Mouse (Mus musculus): ENCODE results near the gene Farsb. TPM values are rescaled to one million over a fixed set of nuclear protein-coding genes. Genes with fewer than 3 reads are reported as not detected.
A peak's percentile ranks its signal among the peaks of the same experiment; 100 is the strongest.

Gene Farsb
- polyA plus RNA-seq, 1 experiment from 2014 or later = 139 TPM

DNA sequence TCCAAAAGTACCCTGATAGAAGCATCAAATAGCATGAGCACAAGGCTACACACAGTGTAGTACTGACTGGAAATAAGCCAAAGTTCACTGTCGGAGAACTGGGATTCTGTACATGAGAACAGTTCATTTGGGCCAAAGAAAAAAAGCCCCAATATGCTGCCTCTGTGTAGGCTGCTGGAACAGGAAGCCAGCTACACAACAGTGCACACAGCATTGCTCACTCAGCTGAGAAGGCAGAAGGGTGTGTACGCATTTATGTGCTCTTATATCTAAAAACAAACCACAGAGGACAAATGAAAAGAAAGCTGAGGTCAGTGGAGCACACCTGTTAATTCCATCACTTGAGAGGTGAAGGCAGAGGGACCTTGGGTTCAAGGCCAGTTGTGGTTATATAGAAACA is 52.7 kb downstream of the Farsb start:
- no peak for DNase-seq
- 72% methylated on average over 2 of the region's 2 CpGs for WGBS (ENCODE audit: insufficient replicate concordance)
- no peak overlapping the region for H3K4me3 ChIP-seq (replicated peaks)
- H3K9me3 ChIP-seq (replicated peaks) = no peaks in the 10 kb centered on the region
- H3K27ac ChIP-seq = no peak overlapping the region
- no peak for ATAC-seq (ENCODE audit: low read depth)
- no peaks in the 10 kb centered on the region for H3K27me3 ChIP-seq
- no peaks in the 10 kb centered on the region for H3K4me1 ChIP-seq (replicated peaks)
- no peak overlapping the region for H3K9ac ChIP-seq
- H3K36me3 ChIP-seq = peaks cover 47% of the 10 kb centered on the region
- no peak overlapping the region for H3K4me2 ChIP-seq

DNA sequence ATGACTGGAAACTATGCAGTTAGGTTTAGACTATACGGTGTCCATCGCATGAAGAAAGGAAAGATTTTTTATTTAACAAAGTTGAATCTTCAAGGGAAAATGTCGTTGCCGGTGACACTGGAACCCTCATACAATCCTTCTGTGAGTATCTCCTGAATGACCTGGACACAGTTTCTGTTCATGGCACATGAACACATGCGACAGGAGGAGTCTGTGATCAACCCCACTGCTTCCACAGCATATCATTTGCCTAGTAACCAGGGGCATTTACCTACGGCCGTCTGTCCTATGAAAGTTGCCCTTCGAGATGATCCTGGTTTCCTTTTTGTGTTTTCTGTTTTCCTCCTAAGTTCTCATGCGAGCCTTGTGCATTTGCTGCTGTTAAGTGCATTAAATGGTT is 55.2 kb downstream of the Farsb start:
- no peak overlapping the region for H3K4me3 ChIP-seq (replicated peaks)
- no peaks in the 10 kb centered on the region for H3K27me3 ChIP-seq
- no peak for ATAC-seq (ENCODE audit: low read depth)
- H3K4me2 ChIP-seq = no peak overlapping the region
- no peaks in the 10 kb centered on the region for H3K9me3 ChIP-seq (replicated peaks)
- H3K4me1 ChIP-seq (replicated peaks) = no peaks in the 10 kb centered on the region
- no peak overlapping the region for H3K9ac ChIP-seq
- H3K36me3 ChIP-seq = peaks cover 38% of the 10 kb centered on the region
- 86% methylated on average over 9 of the region's 9 CpGs for WGBS (ENCODE audit: insufficient replicate concordance)
- DNase-seq = no peak
- no peak overlapping the region for H3K27ac ChIP-seq

DNA sequence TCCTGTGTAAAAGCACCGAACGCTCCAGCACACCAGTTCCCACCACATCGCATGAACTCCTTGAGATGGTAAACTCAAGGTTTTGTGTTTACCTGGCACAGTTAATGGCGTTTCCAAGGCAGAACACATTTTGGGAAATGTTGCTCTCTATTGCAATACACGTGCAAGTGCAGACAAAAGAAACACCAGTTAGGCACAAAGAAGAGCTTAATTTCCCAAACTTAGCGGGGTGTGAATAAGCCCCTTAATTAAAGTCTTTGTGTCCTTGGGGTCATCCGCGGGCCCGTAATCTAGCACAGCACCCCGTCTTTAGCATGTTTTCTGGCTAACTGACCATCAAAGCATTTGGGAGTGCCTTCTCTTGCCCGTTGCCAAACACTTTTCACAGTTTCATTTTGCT is 59.8 kb downstream of the Farsb start:
- H3K27ac ChIP-seq = no peak overlapping the region
- WGBS (ENCODE audit: insufficient replicate concordance) = 81% methylated on average over 11 of the region's 11 CpGs
- no peak overlapping the region for H3K4me3 ChIP-seq (replicated peaks)
- DNase-seq = no peak
- ATAC-seq (ENCODE audit: low read depth) = no peak
- H3K9me3 ChIP-seq (replicated peaks) = no peaks in the 10 kb centered on the region
- peaks cover 37% of the 10 kb centered on the region for H3K36me3 ChIP-seq
- no peak overlapping the region for H3K4me2 ChIP-seq
- H3K27me3 ChIP-seq = no peaks in the 10 kb centered on the region
- no peak overlapping the region for H3K9ac ChIP-seq
- no peaks in the 10 kb centered on the region for H3K4me1 ChIP-seq (replicated peaks)

DNA sequence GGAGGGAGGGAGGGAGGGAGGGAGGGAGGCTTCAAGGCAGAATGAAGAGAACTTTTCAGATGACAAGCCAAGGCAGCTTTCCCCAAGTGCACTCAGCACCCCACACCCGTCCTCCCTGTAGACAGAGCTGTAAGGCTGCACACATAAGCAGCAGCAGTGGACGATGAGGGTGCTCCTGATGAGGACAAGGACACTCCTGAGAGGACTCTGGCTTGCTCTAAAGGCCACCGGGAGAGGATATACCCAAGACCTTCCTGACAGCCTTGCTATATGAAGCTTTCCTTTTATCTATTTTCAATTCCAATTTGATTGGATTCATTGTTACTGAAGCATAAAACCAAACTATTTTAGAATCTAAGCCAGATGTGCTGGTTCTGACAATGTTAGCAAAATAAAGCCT is 61.9 kb downstream of the Farsb start:
- Histone ChIP-seq H3K36me3 (peaks cover 44% of the 10 kb centered on the region), H3K4me2 (no peak overlapping the region), H3K4me1 (replicated peaks) (no peaks in the 10 kb centered on the region), H3K9ac (no peak overlapping the region), H3K27me3 (no peaks in the 10 kb centered on the region), H3K9me3 (replicated peaks) (no peaks in the 10 kb centered on the region), H3K4me3 (replicated peaks) (no peak overlapping the region), H3K27ac (no peak overlapping the region)
- ATAC-seq (ENCODE audit: low read depth) (no peak), DNase-seq (no peak)
- WGBS (ENCODE audit: insufficient replicate concordance) = 73% methylated on average over 3 of the region's 3 CpGs

DNA sequence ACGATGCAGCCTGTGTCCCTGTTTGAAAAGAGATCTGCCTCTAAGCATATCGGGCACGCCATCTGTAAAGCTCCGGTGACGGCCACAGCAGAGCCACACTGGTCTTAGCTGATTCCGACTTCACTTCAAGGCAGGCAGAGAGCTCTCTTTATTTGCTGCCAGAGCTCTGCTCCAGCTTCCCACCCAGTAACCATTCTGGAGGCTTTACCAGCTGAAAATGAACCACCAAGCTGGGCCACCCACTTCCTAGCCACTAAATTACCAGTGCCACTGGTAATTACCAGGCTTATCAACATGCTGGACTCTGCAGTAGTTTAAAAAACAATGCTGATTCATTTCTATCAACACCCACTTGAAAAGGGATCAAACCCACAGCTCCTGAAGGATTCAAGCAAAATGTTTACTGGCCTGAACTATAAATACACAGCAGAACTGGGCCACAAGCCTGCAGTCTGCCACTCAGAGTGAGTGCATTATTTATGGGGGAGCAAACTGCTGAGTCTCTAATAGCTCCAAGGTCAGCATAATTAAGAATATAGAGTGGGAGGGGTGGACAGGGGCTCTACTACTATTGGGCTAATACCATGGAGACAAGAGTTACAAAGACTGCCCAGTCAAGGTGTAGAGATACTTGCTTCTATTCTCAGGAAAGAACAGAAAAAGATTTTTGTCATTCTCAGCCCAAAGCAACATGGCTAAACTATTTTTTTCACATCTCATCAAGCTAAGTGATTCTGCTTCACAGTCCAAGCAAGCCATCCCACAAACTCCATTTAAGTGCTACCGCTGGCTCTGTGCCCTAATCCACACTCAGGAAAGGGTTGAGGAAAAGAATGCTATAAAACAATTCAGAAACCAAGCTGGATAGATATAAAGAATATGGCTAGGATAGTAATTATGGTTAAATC is 62.6 kb downstream of the Farsb start:
- no peaks in the 10 kb centered on the region for H3K4me1 ChIP-seq (replicated peaks)
- WGBS (ENCODE audit: insufficient replicate concordance) = 80% methylated on average over 7 of the region's 7 CpGs
- H3K9ac ChIP-seq = no peak overlapping the region
- peaks cover 51% of the 10 kb centered on the region for H3K36me3 ChIP-seq
- H3K9me3 ChIP-seq (replicated peaks) = no peaks in the 10 kb centered on the region
- no peaks in the 10 kb centered on the region for H3K27me3 ChIP-seq
- no peak overlapping the region for H3K4me3 ChIP-seq (replicated peaks)
- DNase-seq (no peak), ATAC-seq (ENCODE audit: low read depth) (no peak)
- no peak overlapping the region for H3K4me2 ChIP-seq
- H3K27ac ChIP-seq = no peak overlapping the region

DNA sequence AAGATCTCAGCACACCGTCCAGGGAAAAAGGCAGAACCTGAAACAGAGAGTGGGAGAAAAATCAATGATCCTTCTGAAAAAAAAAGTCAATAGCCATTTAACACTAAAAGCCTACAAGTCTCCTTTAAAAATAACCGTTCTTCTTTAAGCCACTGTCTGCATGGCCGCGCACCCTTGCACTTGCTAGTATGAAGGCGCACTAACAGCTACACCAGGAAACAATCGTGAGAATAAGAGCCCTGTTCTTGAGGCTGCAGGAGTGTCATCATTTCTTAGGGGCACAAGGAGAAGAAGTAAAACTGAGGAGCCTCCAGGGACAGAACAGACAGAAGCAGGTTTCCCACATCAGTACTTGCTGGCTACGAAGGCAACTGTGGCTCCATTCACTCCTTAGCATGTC is 63.4 kb downstream of the Farsb start:
- Histone ChIP-seq H3K4me1 (replicated peaks) (no peaks in the 10 kb centered on the region), H3K4me3 (replicated peaks) (no peak overlapping the region), H3K9me3 (replicated peaks) (no peaks in the 10 kb centered on the region), H3K36me3 (peaks cover 59% of the 10 kb centered on the region), H3K27ac (no peak overlapping the region), H3K4me2 (no peak overlapping the region), H3K9ac (no peak overlapping the region), H3K27me3 (no peaks in the 10 kb centered on the region)
- ATAC-seq (ENCODE audit: low read depth) = no peak
- DNase-seq = no peak
- WGBS (ENCODE audit: insufficient replicate concordance) = 82% methylated on average over 7 of the region's 7 CpGs

DNA sequence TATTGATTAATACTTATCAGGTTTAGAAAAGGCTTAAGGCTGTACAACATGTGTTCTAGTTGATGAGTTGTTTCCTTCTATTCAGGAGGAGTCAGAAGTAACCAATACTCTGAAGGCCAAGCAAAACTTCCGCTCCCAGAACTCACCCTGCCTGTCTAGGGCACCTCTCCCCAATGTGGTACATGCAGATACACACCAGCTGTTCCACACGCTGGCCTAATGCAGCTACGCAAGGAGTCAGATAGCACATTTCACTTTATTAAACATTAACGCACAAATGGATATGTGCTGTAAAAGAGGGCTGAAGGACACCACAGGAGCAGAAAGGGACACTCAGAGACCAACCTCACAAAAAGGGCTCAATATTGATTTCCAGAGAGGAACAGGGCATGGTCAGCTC is 63.8 kb downstream of the Farsb start:
- no peak for DNase-seq
- 62% methylated on average over 4 of the region's 4 CpGs for WGBS (ENCODE audit: insufficient replicate concordance)
- Histone ChIP-seq H3K4me2 (no peak overlapping the region), H3K4me1 (replicated peaks) (no peaks in the 10 kb centered on the region), H3K9me3 (replicated peaks) (no peaks in the 10 kb centered on the region), H3K36me3 (peaks cover 60% of the 10 kb centered on the region), H3K4me3 (replicated peaks) (no peak overlapping the region), H3K27ac (no peak overlapping the region), H3K9ac (no peak overlapping the region), H3K27me3 (no peaks in the 10 kb centered on the region)
- ATAC-seq (ENCODE audit: low read depth) = no peak

DNA sequence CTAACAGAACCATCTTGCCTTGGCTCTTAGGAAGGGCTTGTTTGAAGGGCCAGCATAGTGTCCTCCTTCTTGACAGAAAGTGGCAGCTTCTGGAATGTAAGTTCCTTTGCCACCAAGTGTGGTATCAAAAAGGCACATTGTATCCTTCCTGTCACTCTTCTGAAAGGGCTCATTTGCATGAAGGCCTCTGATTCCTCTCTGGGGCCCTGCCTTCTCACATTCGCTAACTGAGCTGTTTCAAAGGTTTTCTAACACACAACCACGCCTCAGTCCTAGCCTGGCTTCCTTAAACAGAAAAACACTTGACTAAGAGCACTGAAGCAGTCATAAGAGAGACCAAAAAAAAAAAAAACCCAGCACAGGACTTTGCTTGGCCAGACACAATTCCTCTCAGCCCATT is 66.1 kb downstream of the Farsb start:
- Histone ChIP-seq H3K36me3 (peaks cover 61% of the 10 kb centered on the region), H3K9ac (no peak overlapping the region), H3K4me3 (replicated peaks) (no peak overlapping the region), H3K27ac (no peak overlapping the region), H3K4me2 (no peak overlapping the region), H3K9me3 (replicated peaks) (no peaks in the 10 kb centered on the region), H3K27me3 (no peaks in the 10 kb centered on the region), H3K4me1 (replicated peaks) (no peaks in the 10 kb centered on the region)
- no peak for ATAC-seq (ENCODE audit: low read depth)
- DNase-seq = no peak
- 70% methylated on average over 2 of the region's 2 CpGs for WGBS (ENCODE audit: insufficient replicate concordance)

DNA sequence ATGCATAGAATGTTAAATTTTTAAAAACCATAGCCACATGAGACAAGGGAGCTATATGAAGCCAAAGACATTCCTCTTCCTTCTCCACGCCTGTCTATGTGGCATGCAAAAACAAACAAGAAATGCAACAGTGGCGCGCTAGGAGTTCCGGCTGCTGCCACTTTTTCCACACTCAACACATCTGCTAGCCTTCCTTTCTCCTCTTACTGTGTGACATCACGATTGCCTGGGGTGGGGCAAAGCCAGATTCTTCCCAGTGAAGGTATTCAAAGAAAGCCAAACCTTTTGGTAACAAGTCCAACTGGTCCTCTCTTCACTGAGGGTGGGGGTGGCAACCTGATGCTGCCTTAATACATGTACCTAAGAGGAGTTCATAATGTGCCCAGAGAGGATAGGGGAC is 66.9 kb downstream of the Farsb start:
- Histone ChIP-seq H3K27ac (no peak overlapping the region), H3K9ac (no peak overlapping the region), H3K9me3 (replicated peaks) (no peaks in the 10 kb centered on the region), H3K36me3 (peaks cover 62% of the 10 kb centered on the region), H3K27me3 (no peaks in the 10 kb centered on the region), H3K4me3 (replicated peaks) (no peak overlapping the region), H3K4me2 (no peak overlapping the region), H3K4me1 (replicated peaks) (no peaks in the 10 kb centered on the region)
- 93% methylated on average over 5 of the region's 5 CpGs for WGBS (ENCODE audit: insufficient replicate concordance)
- ATAC-seq (ENCODE audit: low read depth) (no peak), DNase-seq (no peak)

DNA sequence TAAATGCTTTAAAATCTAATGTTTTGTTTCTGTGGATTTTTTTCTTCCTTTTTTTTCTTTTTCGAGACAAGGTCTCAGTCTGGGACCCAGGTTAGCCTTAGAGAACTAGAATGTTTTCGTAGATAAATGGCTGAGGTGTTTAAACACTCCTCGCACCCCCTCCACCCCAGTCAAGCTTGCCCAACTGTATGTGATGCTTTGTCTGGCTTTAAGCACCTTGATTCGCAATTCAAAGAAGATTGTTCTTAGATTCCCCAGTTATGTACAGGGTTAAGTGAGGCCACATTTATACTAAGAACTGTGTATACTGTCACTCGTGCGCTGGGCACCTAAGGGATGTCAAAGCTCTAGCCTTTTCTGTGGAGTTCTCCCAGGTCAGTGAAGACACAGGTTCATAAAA is 68.4 kb downstream of the Farsb start:
- no peak for ATAC-seq (ENCODE audit: low read depth)
- 87% methylated on average over 6 of the region's 6 CpGs for WGBS (ENCODE audit: insufficient replicate concordance)
- Histone ChIP-seq H3K36me3 (peaks cover 62% of the 10 kb centered on the region), H3K9ac (no peak overlapping the region), H3K27ac (no peak overlapping the region), H3K4me3 (replicated peaks) (no peak overlapping the region), H3K9me3 (replicated peaks) (no peaks in the 10 kb centered on the region), H3K4me2 (no peak overlapping the region), H3K4me1 (replicated peaks) (no peaks in the 10 kb centered on the region), H3K27me3 (no peaks in the 10 kb centered on the region)
- no peak for DNase-seq

DNA sequence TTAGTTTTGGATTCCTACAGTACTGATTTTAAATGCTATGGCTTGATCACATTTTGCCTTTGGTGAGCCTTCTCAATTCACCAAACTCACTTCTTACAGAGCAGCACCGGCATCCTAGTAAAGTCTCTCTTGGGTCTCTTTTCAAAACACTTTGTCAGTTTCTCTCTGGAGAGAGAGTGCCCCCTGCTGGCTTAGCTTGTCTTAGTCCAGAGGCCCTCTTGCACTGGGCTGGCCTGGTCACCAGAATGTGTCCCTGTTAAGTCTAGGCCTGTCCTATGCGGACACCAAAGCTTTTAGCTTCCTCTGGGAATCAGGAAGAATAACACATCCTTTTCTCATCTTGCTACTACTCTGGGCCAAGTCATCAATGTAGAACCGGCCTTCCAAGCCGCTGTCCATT is 69.1 kb downstream of the Farsb start:
- Histone ChIP-seq H3K27me3 (no peaks in the 10 kb centered on the region), H3K4me2 (no peak overlapping the region), H3K4me3 (replicated peaks) (no peak overlapping the region), H3K36me3 (peaks cover 56% of the 10 kb centered on the region), H3K9me3 (replicated peaks) (no peaks in the 10 kb centered on the region), H3K9ac (no peak overlapping the region), H3K27ac (no peak overlapping the region), H3K4me1 (replicated peaks) (no peaks in the 10 kb centered on the region)
- 68% methylated on average over 4 of the region's 4 CpGs for WGBS (ENCODE audit: insufficient replicate concordance)
- ATAC-seq (ENCODE audit: low read depth) = no peak
- DNase-seq = peak; percentile 22
